In genomic region chr2:168114699-168115350, GRCm38 (mm10) we compare ENCODE assay signal across 8 mouse cellular contexts. TPM values are rescaled to one million over a fixed set of nuclear protein-coding genes. Genes with fewer than 3 reads are reported as not detected.
A peak's percentile ranks its signal among the peaks of the same experiment; 100 is the strongest.
DNase-seq lines count a peak whose midpoint lies in the region; ATAC-seq and TF ChIP-seq lines count a peak whose summit lies in the region.

No protein-coding gene starts in this region.

- no peaks in the 10 kb centered on the region for H3K36me3 ChIP-seq in CH12.LX (replicated peaks in 1 of 2; ENCODE audit: control insufficient read depth in 1 of 2, insufficient read depth in 1 of 2, low read length in 1 of 2)
- H3K36me3 ChIP-seq in hindbrain, embryonic 10.5 days, result no peaks in the 10 kb centered on the region

- WGBS in hindbrain, embryonic 10.5 days, result 17% methylated on average over 17 of the region's 17 CpGs

- ATAC-seq in frontal cortex, adult (ENCODE audit: low TSS enrichment), result peak; percentile 39; the same call in 1 of the 2 replicates
- ATAC-seq in megakaryocyte, adult 5-6 weeks (ENCODE audit: poor library complexity, severe bottlenecking), result no peak

- in situ Hi-C loops in CH12.LX (cut with MboI; ENCODE audit: low pct_ligation_motif_present, low pct_unique_long_range_greater_than_20kb, low sequenced_read_pairs), result loop anchor here (5.0 to 10.0 kb wide), 2 partner anchors 92 to 330 kb away; partner anchors contain the start of gene Adnp

- peak in 1 of 2 experiments; percentile 43; a peak in 2 of 4 replicates for TF ChIP-seq CTCF in CH12.LX (conservative IDR thresholded peaks at IDR 0.05 in 1 of 2, IDR thresholded peaks at IDR 0.05 in 1 of 2; ENCODE audit: low read depth in 2 of 2, low read length in 2 of 2)

- TF ChIP-seq EP300 in CH12.LX (IDR thresholded peaks at IDR 0.05; ENCODE audit: low read length), result no peak

- no peak overlapping the region for H3K9ac ChIP-seq in CH12.LX (ENCODE audit: insufficient read depth, low read depth)

- peaks cover 4 to 9% of the 10 kb centered on the region in 2 experiments; a peak in 3 of 4 replicates for H3K4me1 ChIP-seq in CH12.LX (ENCODE audit: control insufficient read depth in 1 of 2, insufficient read depth in 2 of 2)
- peaks cover 47% of the 10 kb centered on the region for H3K4me1 ChIP-seq in hindbrain, embryonic 10.5 days (replicated peaks)

- no peak; the same call in 1 of the 2 replicates for TF ChIP-seq RAD21 in CH12.LX (IDR thresholded peaks at IDR 0.05; ENCODE audit: low read depth, low read length)

- no peak for TF ChIP-seq POLR2A in CH12.LX (IDR thresholded peaks at IDR 0.05; ENCODE audit: low read depth, low read length)

- H3K27me3 ChIP-seq in CH12.LX (replicated peaks), result no peaks in the 10 kb centered on the region
- peaks cover 20% of the 10 kb centered on the region for H3K27me3 ChIP-seq in hindbrain, embryonic 10.5 days (ENCODE audit: insufficient read depth, poor library complexity, severe bottlenecking)

- peaks cover 2% of the 10 kb centered on the region for H3K9me3 ChIP-seq in CH12.LX (replicated peaks; ENCODE audit: low read length)
- H3K9me3 ChIP-seq in hindbrain, embryonic 10.5 days, result no peaks in the 10 kb centered on the region

- no peak for DNase-seq in CH12.LX (ENCODE audit: extremely low read depth)
- DNase-seq in adrenal gland, postnatal 36 days, result peak; percentile 81 to 85
- DNase-seq in hindbrain, embryonic 10.5 days (ENCODE audit: low spot score), result peak; percentile 93
- peak; percentile 68 for DNase-seq in layer of hippocampus, postnatal 10 days (ENCODE audit: low spot score in 2 of 2)
- DNase-seq in lung, postnatal 10 days, result peak; percentile 94
- DNase-seq in retina, postnatal 7 days (ENCODE audit: low read depth, low spot score), result peak; percentile 55

- H3K4me2 ChIP-seq in CH12.LX (ENCODE audit: insufficient read depth, low read depth, poor library complexity, severe bottlenecking), result no peak overlapping the region

- dilution Hi-C loops in CH12.LX (cut with MboI; ENCODE audit: extremely low pct_ligation_motif_present, extremely low pct_unique_long_range_greater_than_20kb, low sequenced_read_pairs), result no loop called here

- no peak overlapping the region for H3K27ac ChIP-seq in CH12.LX (ENCODE audit: insufficient read depth, low read depth)
- H3K27ac ChIP-seq in hindbrain, embryonic 10.5 days, result peak overlapping the region; percentile 91

- no peak overlapping the region for H3K4me3 ChIP-seq in CH12.LX (replicated peaks in 1 of 3; ENCODE audit: low read depth in 2 of 3, low read length in 2 of 3, poor library complexity in 1 of 3)
- peak overlapping the region; percentile 22; the same call in 1 of the 2 replicates for H3K4me3 ChIP-seq in hindbrain, embryonic 10.5 days

- H3K79me2 ChIP-seq in CH12.LX (replicated peaks; ENCODE audit: control insufficient read depth, extremely low read depth, insufficient read depth, poor library complexity, severe bottlenecking), result no peaks in the 10 kb centered on the region

TF ChIP-seq in CH12.LX, 34 proteins besides CTCF, POLR2A, EP300 and RAD21:
- no peak for TF ChIP-seq MAZ (IDR thresholded peaks at IDR 0.05; ENCODE audit: low read depth, low read length)
- 0 out of 2 replicates have a peak, but pooled peaks have one; percentile 42 for TF ChIP-seq CHD2 (IDR thresholded peaks at IDR 0.05; ENCODE audit: low read length)
TF ChIP-seq in CH12.LX: peak in this region for 1.

RNA-seq across cellular contexts. Expression of gene Pard6b, which starts 34.0 kb away (rescaled TPM):
- total RNA-seq in CH12.LX (2012; rRNA removed), result 2.1 and 2.8 TPM in 2 replicates
- total RNA-seq in CH12.LX (2014; rRNA removed), result 1.2 TPM in 2 replicates
- polyA plus RNA-seq in CH12.LX (2012; ENCODE audit: insufficient read length, low read depth), result 1.1 and 1.3 TPM in 2 replicates
- total RNA-seq in adrenal gland, postnatal 36 days (2021), result 1 to 10 TPM in 1 of 2 experiments, under 1 TPM in 1; 0.99 to 1.3 TPM
- 6.2 and 8.1 TPM in 2 replicates for polyA plus RNA-seq in hindbrain, embryonic 10.5 days (2016; fragmentation: Nextera tagmentation; extraction: Ambion mirVana)
- 1 to 10 TPM; 3.5 to 3.7 TPM for total RNA-seq in layer of hippocampus, postnatal 10 days (2021)
- total RNA-seq in megakaryocyte, adult 5-6 weeks (2015), result 0.30 TPM in 1 of 2 replicates, not detected in the other
- 0.26 TPM in 1 of 2 replicates, not detected in the other for total RNA-seq in megakaryocyte, adult 5-6 weeks (2017)
